Mouse (Mus musculus): Measurements from ENCODE around the gene Gtf2ird2.

GRCm38 (mm10) chr5:134273761-134274160 lies 89.9 kb downstream of the Gtf2ird2 start:
- no peak for TF ChIP-seq TAL1 (IDR thresholded peaks at IDR 0.05; ENCODE audit: low read length)
- TF ChIP-seq GATA1 (IDR thresholded peaks at IDR 0.05; ENCODE audit: low read length): no peak
